Mouse (Mus musculus) right cerebral cortex, postnatal 25 days (tissue): ENCODE measurements around the gene BC107364.
"Not testable (repeated sequence)": the region's sequence is repeated elsewhere in the genome, so short reads cannot be mapped to it uniquely, and the experiment has no call there.

Experiments
- DNase-seq: peaks from one replicate; pipeline ENCODE4 v3.0.0; 2022

BC107364 gene

GRCm38 (mm10) chr3:96485361-96485760 is 33.3 kb upstream of the BC107364 start:
- DNase-seq, result no peak

- no peak for DNase-seq
Measured at GRCm38 (mm10) chr3:96484921-96485320, 32.8 kb upstream of the BC107364 start.

GRCm38 (mm10) chr3:96483946-96484345 is 31.8 kb upstream of the BC107364 start:
- DNase-seq, result no peak

- not testable (repeated sequence) for DNase-seq
Measured at GRCm38 (mm10) chr3:96483044-96483443, 30.9 kb upstream of the BC107364 start.

GRCm38 (mm10) chr3:96482451-96482850 is 30.3 kb upstream of the BC107364 start:
- DNase-seq, result no peak

GRCm38 (mm10) chr3:96481856-96482255 is 29.8 kb upstream of the BC107364 start:
- no peak for DNase-seq

GRCm38 (mm10) chr3:96480684-96481270 is 28.7 kb upstream of the BC107364 start:
- DNase-seq, result no peak

- DNase-seq, result no peak
Measured at GRCm38 (mm10) chr3:96479249-96479648, 27.1 kb upstream of the BC107364 start.

- no peak for DNase-seq
Measured at GRCm38 (mm10) chr3:96477558-96477957, 25.5 kb upstream of the BC107364 start.

- DNase-seq, result no peak
Measured at GRCm38 (mm10) chr3:96477084-96477483, 25.0 kb upstream of the BC107364 start.

- DNase-seq, result no peak
Measured at GRCm38 (mm10) chr3:96474909-96475655, 23.0 kb upstream of the BC107364 start.

- DNase-seq, result not testable (repeated sequence)
Measured at GRCm38 (mm10) chr3:96473556-96473955, 21.4 kb upstream of the BC107364 start.

GRCm38 (mm10) chr3:96472066-96472465 is 20.0 kb upstream of the BC107364 start:
- no peak for DNase-seq

GRCm38 (mm10) chr3:96469626-96470025 is 17.5 kb upstream of the BC107364 start:
- no peak for DNase-seq

GRCm38 (mm10) chr3:96468335-96468734 is 16.2 kb upstream of the BC107364 start:
- not testable (repeated sequence) for DNase-seq

- DNase-seq, result no peak
Measured at GRCm38 (mm10) chr3:96467641-96468040, 15.5 kb upstream of the BC107364 start.

GRCm38 (mm10) chr3:96463891-96464290 is 11.8 kb upstream of the BC107364 start:
- no peak for DNase-seq

GRCm38 (mm10) chr3:96460568-96460870 is 8.4 kb upstream of the BC107364 start:
- not testable (repeated sequence) for DNase-seq

GRCm38 (mm10) chr3:96459757-96460567 is 7.9 kb upstream of the BC107364 start:
- DNase-seq, result not testable (repeated sequence)

GRCm38 (mm10) chr3:96458886-96459439 is 6.9 kb upstream of the BC107364 start:
- DNase-seq, result not testable (repeated sequence)

- not testable (repeated sequence) for DNase-seq
Measured at GRCm38 (mm10) chr3:96458008-96458407, 5.9 kb upstream of the BC107364 start.

- not testable (repeated sequence) for DNase-seq
Measured at GRCm38 (mm10) chr3:96451181-96451737, 847 bp downstream of the BC107364 start.

- DNase-seq, result not testable (repeated sequence)
Measured at GRCm38 (mm10) chr3:96450586-96450896, 1.6 kb downstream of the BC107364 start.
